Mouse (Mus musculus) heart, embryonic 16.5 days (tissue): ENCODE results near the gene Rarb. TPM values are rescaled to one million over a fixed set of nuclear protein-coding genes. Genes with fewer than 3 reads are reported as not detected.

Experiments
- ATAC-seq: fragments of 200-750 bp; cut with Nextera tagmentation; replicated peaks from 2 replicates; pipeline ENCODE4 v1.8.0; 2017; ENCODE audit warnings: moderate number of reproducible peaks; ENCODE audit not compliant: insufficient read depth, low FRiP score; ENCODE audit errors: extremely low read depth
- H3K27ac ChIP-seq: fragments of 300-500 bp; sonication (generic); 2 replicates; pipeline ENCODE4 v1.5.1; 2014; ENCODE audit warnings: mild to moderate bottlenecking, low read length, control low read depth, moderate library complexity
- H3K27me3 ChIP-seq: fragments of 300-500 bp; sonication (generic); 2 replicates; pipeline ENCODE4 v1.6.1; 2014; ENCODE audit warnings: low read length, mixed read lengths; ENCODE audit not compliant: control insufficient read depth, insufficient read depth
- H3K36me3 ChIP-seq: fragments of 300-500 bp; sonication (generic); 2 replicates; pipeline ENCODE4 v1.6.1; 2014; ENCODE audit not compliant: control insufficient read depth, insufficient read depth
- H3K4me1 ChIP-seq: fragments of 300-500 bp; sonication (generic); 2 replicates; pipeline ENCODE4 v1.6.1; 2014; ENCODE audit warnings: low read length, mixed read lengths; ENCODE audit not compliant: control insufficient read depth, insufficient read depth
- H3K4me2 ChIP-seq: fragments of 300-500 bp; sonication (generic); 2 replicates; pipeline ENCODE4 v1.6.1; 2014; ENCODE audit warnings: low read depth, mild to moderate bottlenecking, control low read depth, low read length
- H3K4me3 ChIP-seq: fragments of 300-500 bp; sonication (generic); 2 replicates; pipeline ENCODE4 v1.5.1; 2014; ENCODE audit warnings: mild to moderate bottlenecking, control low read depth, low read length
- H3K9ac ChIP-seq: fragments of 300-500 bp; sonication (generic); 2 replicates; pipeline ENCODE4 v1.6.1; 2014; ENCODE audit warnings: low read length, control low read depth
- H3K9me3 ChIP-seq: fragments of 300-500 bp; sonication (generic); replicated peaks from 2 replicates; pipeline ENCODE4 v1.6.1; 2016; ENCODE audit warnings: low read length; ENCODE audit not compliant: control insufficient read depth
- WGBS: fragments of 180-500 bp; shearing (Covaris S2); extraction: QIAGEN DNeasy Blood & Tissue Kit; methylation state at CpG from one replicate; pipeline ENCODE4 v1.1.7; 2014; 5-methylcytosine and 5-hydroxymethylcytosine counted together
- polyA plus RNA-seq: library from polyadenylated mRNA; unstranded; fragments of >200 nt; fragmentation: Nextera tagmentation; extraction: Ambion mirVana; gene quantifications from 2 replicates; pipeline ENCODE4 v1.2.1, GENCODE M21; 2015

Gene Rarb
- polyA plus RNA-seq: 9.3 and 11.8 TPM in 2 replicates

DNA sequence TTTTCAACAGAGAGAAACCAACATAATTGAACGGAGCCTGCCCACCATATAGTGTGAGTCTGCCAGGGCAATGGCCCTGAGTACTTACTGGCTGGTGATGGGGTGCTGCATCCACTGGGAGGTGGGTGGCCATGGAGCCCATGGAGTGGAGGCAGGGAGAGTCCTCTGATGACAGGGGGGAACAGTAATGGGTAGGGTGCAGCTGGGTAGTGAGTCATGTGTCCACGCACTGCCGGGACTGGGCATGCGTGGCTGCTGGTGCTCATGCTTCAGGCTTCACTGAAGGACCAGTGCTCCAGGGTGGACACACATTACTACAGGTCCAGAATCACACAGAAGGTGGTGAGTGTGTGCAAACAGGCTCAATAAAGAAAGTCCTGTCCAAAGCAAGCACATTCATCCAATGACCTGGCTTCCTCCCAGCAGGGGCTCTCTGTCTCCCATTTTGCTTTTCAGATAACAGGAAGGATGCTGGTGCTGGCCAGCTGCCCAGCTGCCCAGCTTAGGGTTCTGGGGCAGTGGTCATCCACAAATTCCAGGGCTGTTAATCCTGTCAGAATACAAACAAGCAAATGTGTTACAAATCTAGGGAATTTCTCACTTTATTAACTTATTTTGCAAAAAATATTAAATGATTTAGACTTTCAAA is at the start of gene Rarb:
Rarb (minus strand) TSS at position 555 of the 649 bp plus-strand sequence.
- WGBS: 89% methylated on average over 4 of the region's 4 CpGs
- H3K9ac ChIP-seq: no peak within 1 kb of the TSS
- no peak within 1 kb of the TSS for H3K27ac ChIP-seq
- H3K27me3 ChIP-seq: no peaks in the 10 kb centered on the region
- H3K36me3 ChIP-seq: no peaks in the 10 kb centered on the region
- peaks cover 5% of the 10 kb centered on the region; the same call in 1 of the 2 replicates for H3K4me1 ChIP-seq
- H3K9me3 ChIP-seq: no peaks in the 10 kb centered on the region
- no peak within 1 kb of the TSS for H3K4me3 ChIP-seq
- ATAC-seq: no peak
- H3K4me2 ChIP-seq: no peak within 1 kb of the TSS

DNA sequence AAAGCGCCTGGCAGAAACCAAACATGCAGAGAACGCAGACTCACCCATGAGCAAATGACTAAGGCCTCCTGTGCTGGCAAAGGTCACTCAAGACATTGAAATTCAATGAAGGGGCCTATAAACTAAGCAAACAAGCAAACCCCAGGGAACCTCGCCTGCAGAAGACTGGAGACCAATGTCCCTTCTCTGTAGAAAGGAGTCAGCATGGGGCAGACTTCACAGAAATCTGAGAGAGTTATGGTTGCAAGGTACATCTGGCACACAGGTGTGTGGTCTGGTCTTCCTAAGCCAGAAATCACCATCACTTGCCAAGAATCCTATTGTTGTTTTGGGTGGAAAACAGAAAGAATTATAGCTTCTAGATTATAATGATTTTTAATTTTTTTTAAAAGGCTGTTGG is 23.1 kb upstream of the Rarb start:
- 71% methylated on average over 3 of the region's 3 CpGs for WGBS
- H3K27me3 ChIP-seq: no peaks in the 10 kb centered on the region
- no peak overlapping the region for H3K9ac ChIP-seq
- H3K27ac ChIP-seq: no peak overlapping the region
- H3K36me3 ChIP-seq: no peaks in the 10 kb centered on the region
- no peak overlapping the region for H3K4me3 ChIP-seq
- H3K4me1 ChIP-seq: no peaks in the 10 kb centered on the region
- H3K9me3 ChIP-seq: no peaks in the 10 kb centered on the region
- no peak for ATAC-seq
- H3K4me2 ChIP-seq: no peak overlapping the region

DNA sequence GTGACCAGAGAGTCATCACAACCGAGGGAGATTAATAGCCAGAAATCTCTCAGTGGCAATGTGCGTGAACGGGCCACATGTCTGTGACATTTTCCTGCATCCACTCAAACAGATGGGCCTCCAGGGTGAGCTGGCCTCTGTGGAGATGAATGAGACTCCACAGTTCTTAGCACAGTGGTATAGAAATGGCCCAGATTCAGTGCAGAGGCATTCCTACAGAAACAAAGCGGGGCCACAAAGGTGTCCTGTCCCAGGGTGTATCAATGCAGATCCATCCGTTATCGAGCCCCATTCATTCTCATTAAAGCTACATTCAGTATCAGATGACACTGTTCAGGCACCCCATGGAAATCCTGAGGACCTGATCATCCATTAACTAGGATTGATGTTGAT is 22.6 kb upstream of the Rarb start:
- Histone ChIP-seq H3K36me3 (no peaks in the 10 kb centered on the region), H3K9ac (no peak overlapping the region), H3K4me1 (no peaks in the 10 kb centered on the region), H3K4me3 (no peak overlapping the region), H3K9me3 (no peaks in the 10 kb centered on the region), H3K27ac (no peak overlapping the region), H3K27me3 (no peaks in the 10 kb centered on the region), H3K4me2 (no peak overlapping the region)
- WGBS: 77% methylated on average over 6 of the region's 6 CpGs
- no peak for ATAC-seq

DNA sequence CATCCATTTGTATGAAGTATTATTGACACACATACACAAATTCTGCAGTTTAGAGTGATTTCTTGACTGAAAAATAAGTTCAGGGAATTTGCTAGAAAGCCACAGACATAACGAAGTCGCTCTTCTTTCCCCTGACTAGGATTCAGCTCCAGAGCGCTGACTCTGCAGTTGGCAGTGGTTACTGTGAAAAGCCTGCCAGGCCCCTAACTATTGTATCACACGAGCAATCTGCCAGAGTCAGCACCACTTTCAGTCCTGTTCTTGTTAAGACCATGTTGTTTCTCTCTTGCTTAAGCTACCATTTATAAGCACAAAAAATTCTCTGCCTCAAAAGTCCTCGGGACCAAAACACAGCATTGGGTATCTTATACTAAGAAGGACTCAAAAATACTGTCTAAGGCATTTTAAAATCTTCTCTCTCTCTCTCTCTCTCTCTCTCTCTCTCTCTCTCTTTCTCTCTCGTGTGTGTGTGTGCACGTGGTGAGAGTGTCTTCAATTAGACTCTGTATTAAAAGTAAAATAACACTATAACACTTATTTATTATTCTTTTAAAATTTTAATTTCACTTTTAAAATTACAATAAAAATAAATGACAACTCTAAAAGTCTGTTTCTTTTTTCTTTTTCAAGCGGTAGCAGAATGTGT is 22.1 kb upstream of the Rarb start:
- H3K36me3 ChIP-seq: no peaks in the 10 kb centered on the region
- H3K9me3 ChIP-seq: no peaks in the 10 kb centered on the region
- H3K27me3 ChIP-seq: no peaks in the 10 kb centered on the region
- 56% methylated on average over 8 of the region's 8 CpGs for WGBS
- H3K27ac ChIP-seq: no peak overlapping the region
- no peak overlapping the region for H3K4me3 ChIP-seq
- no peak overlapping the region for H3K4me2 ChIP-seq
- ATAC-seq: no peak
- H3K9ac ChIP-seq: no peak overlapping the region
- no peaks in the 10 kb centered on the region for H3K4me1 ChIP-seq

DNA sequence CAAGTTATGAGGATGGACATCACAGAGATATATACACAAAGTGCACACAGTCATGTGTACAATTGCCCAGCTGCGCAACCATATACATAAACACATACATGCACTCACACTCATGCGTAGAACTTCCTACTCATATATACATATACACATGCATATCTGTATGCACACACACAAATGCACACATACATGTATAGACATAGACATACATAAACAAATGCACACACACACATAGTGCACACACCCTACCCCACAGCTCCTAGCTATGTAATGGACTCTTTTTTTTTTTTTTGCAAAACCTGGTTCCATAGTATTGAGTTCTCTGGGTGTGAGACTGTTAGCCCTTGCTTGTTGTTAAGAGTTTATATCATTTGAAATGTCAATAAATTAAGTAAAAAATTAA is 21.2 kb upstream of the Rarb start:
- WGBS: 97% methylated on average over 2 of the region's 2 CpGs
- Histone ChIP-seq H3K36me3 (no peaks in the 10 kb centered on the region), H3K4me2 (no peak overlapping the region), H3K27ac (no peak overlapping the region), H3K9ac (no peak overlapping the region), H3K4me1 (no peaks in the 10 kb centered on the region), H3K4me3 (no peak overlapping the region), H3K9me3 (no peaks in the 10 kb centered on the region), H3K27me3 (no peaks in the 10 kb centered on the region)
- no peak for ATAC-seq

DNA sequence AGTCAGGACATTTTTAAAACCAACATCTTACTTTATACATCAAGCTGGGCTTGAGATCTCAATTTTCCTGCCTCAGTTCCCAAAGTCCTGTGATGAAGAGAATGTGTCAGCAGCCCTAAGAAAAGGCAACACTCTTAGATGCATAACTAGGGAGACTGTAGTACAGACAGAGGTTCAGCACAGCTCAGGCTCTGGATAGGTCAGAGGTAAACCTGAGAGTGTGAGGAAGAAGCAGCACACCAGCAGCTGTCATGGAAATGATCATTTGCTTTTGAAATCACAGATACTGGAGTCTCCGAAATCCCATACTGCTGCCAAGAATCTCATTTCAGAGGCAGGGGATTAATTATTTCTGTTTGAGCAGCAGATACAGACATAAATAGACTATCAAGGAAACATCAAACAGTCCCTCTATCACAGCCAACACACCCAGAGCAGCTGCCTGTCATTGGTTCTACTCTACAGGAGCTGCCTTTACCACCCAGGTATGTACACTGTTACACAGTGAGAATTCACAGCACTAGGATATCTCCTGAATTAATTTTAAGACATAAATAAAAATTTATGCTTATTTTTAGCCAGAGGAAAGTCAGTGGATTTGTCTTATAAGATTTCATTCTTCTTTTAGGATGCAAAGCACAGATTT is 3.7 kb downstream of the Rarb start:
- 82% methylated on average over 1 of the region's 1 CpGs for WGBS
- ATAC-seq: no peak
- H3K9me3 ChIP-seq: no peaks in the 10 kb centered on the region
- H3K36me3 ChIP-seq: no peaks in the 10 kb centered on the region
- H3K27ac ChIP-seq: no peak overlapping the region
- no peak overlapping the region for H3K9ac ChIP-seq
- H3K27me3 ChIP-seq: no peaks in the 10 kb centered on the region
- H3K4me1 ChIP-seq: peaks cover 5% of the 10 kb centered on the region; the same call in 1 of the 2 replicates
- no peak overlapping the region for H3K4me3 ChIP-seq
- H3K4me2 ChIP-seq: no peak overlapping the region

DNA sequence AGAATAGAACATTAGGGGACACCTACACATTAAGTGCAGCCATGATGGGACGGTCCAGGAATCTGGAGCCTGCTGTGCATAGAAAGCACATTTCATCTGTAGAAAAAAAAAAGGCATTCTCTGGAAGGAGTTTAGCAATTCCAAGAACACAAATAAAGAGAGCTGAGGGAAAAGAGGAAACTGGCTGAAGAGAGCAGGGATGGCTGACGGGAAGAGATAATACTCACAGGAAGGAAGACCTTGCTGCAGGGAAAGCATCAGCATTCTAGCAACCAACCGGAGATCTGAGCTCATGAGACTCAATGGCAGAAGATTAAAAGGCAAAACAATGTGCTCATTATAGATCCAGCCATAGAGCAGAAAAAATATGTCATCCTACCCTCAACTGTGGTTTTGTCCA is 12.8 kb downstream of the Rarb start:
- Histone ChIP-seq H3K36me3 (no peaks in the 10 kb centered on the region), H3K4me2 (no peak overlapping the region), H3K4me3 (no peak overlapping the region), H3K9ac (no peak overlapping the region), H3K9me3 (no peaks in the 10 kb centered on the region), H3K27me3 (no peaks in the 10 kb centered on the region), H3K4me1 (no peaks in the 10 kb centered on the region), H3K27ac (no peak overlapping the region)
- WGBS: 59% methylated on average over 3 of the region's 3 CpGs
- no peak for ATAC-seq

DNA sequence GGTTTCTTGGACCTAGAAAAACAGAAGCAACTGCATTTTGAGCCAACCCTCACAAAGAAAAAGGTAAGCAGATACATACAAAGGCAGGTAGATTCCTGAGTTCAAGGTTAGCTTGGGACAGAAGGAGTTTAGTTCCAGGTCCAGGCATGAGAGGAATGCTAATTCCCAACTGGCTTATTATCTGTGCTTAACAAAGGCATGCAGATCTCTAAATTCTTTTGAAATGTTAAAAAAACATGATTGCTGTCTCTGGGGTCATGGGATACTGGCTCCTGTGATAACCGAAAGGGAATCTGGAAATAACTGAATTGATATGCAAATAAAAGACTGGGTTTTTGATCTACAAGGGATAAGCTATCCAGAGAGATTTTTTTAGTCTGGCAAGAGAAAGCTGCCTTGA is 28.8 kb downstream of the Rarb start:
- H3K4me3 ChIP-seq: no peak overlapping the region
- H3K9me3 ChIP-seq: no peaks in the 10 kb centered on the region
- H3K27me3 ChIP-seq: no peaks in the 10 kb centered on the region
- H3K27ac ChIP-seq: no peak overlapping the region
- no peak overlapping the region for H3K9ac ChIP-seq
- H3K4me2 ChIP-seq: no peak overlapping the region
- H3K36me3 ChIP-seq: no peaks in the 10 kb centered on the region
- H3K4me1 ChIP-seq: no peaks in the 10 kb centered on the region
- no peak for ATAC-seq
- WGBS: 76% methylated on average over 1 of the region's 1 CpGs

DNA sequence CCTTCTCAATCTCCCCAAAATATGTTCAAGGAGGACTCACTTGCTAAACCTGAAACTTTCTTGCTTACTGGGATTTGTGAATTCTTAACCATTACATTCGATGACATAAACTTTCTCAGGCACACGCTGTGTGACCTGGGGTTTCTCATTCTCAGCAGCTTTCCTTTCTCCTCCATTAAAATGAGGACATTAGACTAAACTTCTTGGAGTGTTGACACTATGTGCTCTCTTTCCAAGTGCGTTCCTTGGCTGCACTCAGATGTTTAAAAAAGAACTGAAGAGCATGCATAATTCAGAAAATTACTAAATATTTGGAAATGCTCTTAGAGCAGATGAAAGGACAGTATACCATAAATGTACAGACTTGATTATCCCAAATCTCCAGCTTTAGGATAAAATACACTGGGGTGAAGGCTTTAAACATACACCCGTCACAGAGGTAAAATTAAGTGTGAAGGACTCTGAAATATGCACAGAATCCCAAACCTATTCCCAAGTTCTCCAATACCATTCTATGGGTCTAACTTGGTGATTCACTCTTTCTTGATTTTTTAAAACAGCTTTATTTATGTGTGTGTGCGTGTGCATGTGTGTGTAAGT is 36.9 kb downstream of the Rarb start:
- Histone ChIP-seq H3K4me1 (no peaks in the 10 kb centered on the region), H3K9me3 (no peaks in the 10 kb centered on the region), H3K4me3 (no peak overlapping the region), H3K4me2 (no peak overlapping the region), H3K9ac (no peak overlapping the region), H3K27me3 (no peaks in the 10 kb centered on the region), H3K27ac (no peak overlapping the region), H3K36me3 (no peaks in the 10 kb centered on the region)
- WGBS: 77% methylated on average over 5 of the region's 5 CpGs
- no peak for ATAC-seq
